Mouse (Mus musculus) CH12.LX (cell line): Measurements from ENCODE around the gene Cuedc1. TPM values are rescaled to one million over a fixed set of nuclear protein-coding genes. Genes with fewer than 3 reads are reported as not detected.

Source experiments
- DNase-seq: peaks from one replicate; pipeline ENCODE4 v3.0.0-alpha.2; 2013; ENCODE audit errors: extremely low read depth
- H3K27ac ChIP-seq: 2 replicates; pipeline ENCODE4 v1.5.1; 2012; ENCODE audit warnings: low read depth, mild to moderate bottlenecking, control low read depth, moderate library complexity; ENCODE audit not compliant: insufficient read depth
- H3K27me3 ChIP-seq: replicated peaks from 2 replicates; pipeline ENCODE3; 2012; ENCODE audit warnings: inconsistent platforms
- H3K36me3 ChIP-seq, 2 experiments: replicated peaks in 1 of 2; 2 replicates each; pipeline versions ENCODE3 to v1.6.1; 2012; ENCODE audit warnings: inconsistent platforms in 1 of 2, low read length in 1 of 2, mild to moderate bottlenecking in 1 of 2, mixed read lengths in 1 of 2, moderate library complexity in 1 of 2; ENCODE audit not compliant: control insufficient read depth in 1 of 2, insufficient read depth in 1 of 2
- H3K4me1 ChIP-seq, 2 experiments: 2 replicates each; pipeline ENCODE4 v1.6.1; 2012; ENCODE audit warnings: inconsistent platforms in 1 of 2, moderate library complexity in 1 of 2; ENCODE audit not compliant: insufficient read depth in 2 of 2, control insufficient read depth in 1 of 2
- H3K4me2 ChIP-seq: 2 replicates; pipeline ENCODE4 v1.6.1; 2012; ENCODE audit warnings: low read depth, mild to moderate bottlenecking, control low read depth; ENCODE audit not compliant: poor library complexity, insufficient read depth, severe bottlenecking
- H3K4me3 ChIP-seq, 3 experiments: fragments of 150-350 bp in 1 of 3; sonication (generic) in 1 of 3; replicated peaks in 1 of 3; 2 replicates each; pipeline versions ENCODE3 to v1.5.1; 2011 to 2012; ENCODE audit warnings: low read depth in 2 of 3, low read length in 2 of 3, mild to moderate bottlenecking in 2 of 3, moderate library complexity in 2 of 3, control low read depth in 1 of 3, improper control_type of control experiment in 1 of 3, inconsistent platforms in 1 of 3, mixed read lengths in 1 of 3; ENCODE audit not compliant: poor library complexity in 1 of 3
- H3K79me2 ChIP-seq: replicated peaks from 2 replicates; pipeline ENCODE4 v1.6.1; 2012; ENCODE audit warnings: mild to moderate bottlenecking, moderate library complexity; ENCODE audit not compliant: control insufficient read depth, poor library complexity, insufficient read depth, severe bottlenecking; ENCODE audit errors: extremely low read depth
- H3K9ac ChIP-seq: 2 replicates; pipeline ENCODE4 v1.6.1; 2012; ENCODE audit warnings: low read depth, mild to moderate bottlenecking, control low read depth, moderate library complexity; ENCODE audit not compliant: insufficient read depth
- H3K9me3 ChIP-seq: replicated peaks from 2 replicates; pipeline ENCODE3; 2012; ENCODE audit warnings: low read length, inconsistent platforms, mixed read lengths
- BHLHE40 ChIP-seq: IDR thresholded peaks from 2 replicates; pipeline ENCODE4 v1.6.1; 2011; ENCODE audit warnings: mild to moderate bottlenecking, low read depth, low read length, improper control_type of control experiment
- CHD1 ChIP-seq: IDR thresholded peaks from 2 replicates; pipeline ENCODE4 v1.6.1; 2012; ENCODE audit warnings: low read depth, low read length, improper control_type of control experiment, inconsistent platforms
- CTCF ChIP-seq, 2 experiments: IDR thresholded peaks in 1 of 2; conservative IDR thresholded peaks in 1 of 2; 2 replicates each; pipeline ENCODE4 v1.5.1; 2011 to 2012; ENCODE audit warnings: low read depth in 2 of 2, low read length in 2 of 2, improper control_type of control experiment in 1 of 2, inconsistent platforms in 1 of 2, mild to moderate bottlenecking in 1 of 2, moderate library complexity in 1 of 2
- E2F4 ChIP-seq: IDR thresholded peaks from 2 replicates; pipeline ENCODE4 v1.6.1; 2011; ENCODE audit warnings: low read depth, low read length, improper control_type of control experiment; ENCODE audit not compliant: insufficient replicate concordance
- JUND ChIP-seq: conservative IDR thresholded peaks from 2 replicates; pipeline ENCODE4 v1.6.1; 2011; ENCODE audit warnings: low read depth, low read length, improper control_type of control experiment
- MAZ ChIP-seq: IDR thresholded peaks from 2 replicates; pipeline ENCODE4 v1.6.1; 2012; ENCODE audit warnings: low read depth, mild to moderate bottlenecking, inconsistent platforms, low read length, improper control_type of control experiment, moderate library complexity
- MEF2A ChIP-seq: IDR thresholded peaks from 2 replicates; pipeline ENCODE4 v1.6.1; 2014; ENCODE audit warnings: low read depth, mild to moderate bottlenecking, inconsistent platforms, low read length, improper control_type of control experiment, borderline replicate concordance
- POLR2A ChIP-seq: IDR thresholded peaks from 2 replicates; pipeline ENCODE4 v1.6.1; 2011; ENCODE audit warnings: low read depth, mild to moderate bottlenecking, improper control_type of control experiment, low read length
- POLR2AphosphoS2 ChIP-seq: IDR thresholded peaks from 2 replicates; pipeline ENCODE4 v1.6.1; 2011; ENCODE audit warnings: low read depth, low read length, improper control_type of control experiment
- SIN3A ChIP-seq: IDR thresholded peaks from 2 replicates; pipeline ENCODE4 v1.6.1; 2012; ENCODE audit warnings: low read length, improper control_type of control experiment, inconsistent platforms
- ZKSCAN1 ChIP-seq: IDR thresholded peaks from 2 replicates; pipeline ENCODE4 v1.6.1; 2012; ENCODE audit warnings: low read depth, inconsistent platforms, low read length, improper control_type of control experiment, borderline replicate concordance
- ZMIZ1 ChIP-seq: IDR thresholded peaks from 2 replicates; pipeline ENCODE4 v1.6.1; 2012; ENCODE audit warnings: low read depth, mild to moderate bottlenecking, inconsistent platforms, low read length, improper control_type of control experiment
- dilution Hi-C: fragments of 300-500 bp; cut with MboI; formaldehyde crosslinking; loops from 2 replicates; pipeline ENCODE4 v1.14.3; 2020; ENCODE audit warnings: low sequenced_read_pairs; ENCODE audit not compliant: extremely low pct_unique_long_range_greater_than_20kb, extremely low pct_ligation_motif_present
- in situ Hi-C: fragments of 300-500 bp; cut with MboI; formaldehyde crosslinking; loops from 3 replicates; pipeline ENCODE4 v1.14.3; 2019; ENCODE audit warnings: low sequenced_read_pairs, low pct_ligation_motif_present, low pct_unique_long_range_greater_than_20kb, mixed read lengths
- polyA plus RNA-seq: library from polyadenylated mRNA; unstranded; fragments of >175 nt; gene quantifications from 2 replicates; pipeline ENCODE4 v1.2.1, GENCODE M21; 2012; ENCODE audit warnings: low read depth; ENCODE audit not compliant: insufficient read length
- total RNA-seq, 2 experiments: library from RNA; depleted of rRNA; stranded (reverse); fragments of 300-350 nt in 1 of 2; fragments of >200 nt in 1 of 2; gene quantifications; 2 replicates each; pipeline ENCODE4 v1.2.3; 2012 to 2014

Cuedc1 gene
- total and polyA plus RNA-seq, 3 experiments = 0.20 to 0.51 (median 0.47) TPM

GRCm38 (mm10) chr11:88053821-88054220 lies 44.0 kb upstream of the Cuedc1 start:
- Histone ChIP-seq H3K4me1 (peaks cover 0 to 46% of the 10 kb centered on the region in 2 experiments; a peak in 3 of 4 replicates), H3K9ac (no peak overlapping the region), H3K36me3 (peaks cover 26 to 73% of the 10 kb centered on the region in 2 experiments), H3K4me3 (no peak overlapping the region), H3K4me2 (no peak overlapping the region), H3K27ac (no peak overlapping the region), H3K9me3 (no peaks in the 10 kb centered on the region), H3K79me2 (peaks cover 27% of the 10 kb centered on the region), H3K27me3 (no peaks in the 10 kb centered on the region)
- DNase-seq = no peak
- in situ Hi-C loops (no loop called here), dilution Hi-C loops (loop anchor here (25.0 kb wide), 1 partner anchor 133 kb away; no protein-coding TSS in a partner anchor)
- TF ChIP-seq POLR2A (0 out of 2 replicates have a peak, but pooled peaks have one; percentile 9), MEF2A (no peak)

- in situ Hi-C loops (no loop called here), dilution Hi-C loops (loop anchor here (25.0 kb wide), 1 partner anchor 133 kb away; no protein-coding TSS in a partner anchor)
- Histone ChIP-seq H3K27ac (no peak overlapping the region), H3K27me3 (no peaks in the 10 kb centered on the region), H3K4me2 (no peak overlapping the region), H3K9ac (no peak overlapping the region), H3K79me2 (peaks cover 19% of the 10 kb centered on the region), H3K9me3 (no peaks in the 10 kb centered on the region), H3K36me3 (peaks cover 19 to 66% of the 10 kb centered on the region in 2 experiments), H3K4me1 (peaks cover 0 to 43% of the 10 kb centered on the region in 2 experiments; a peak in 3 of 4 replicates), H3K4me3 (no peak overlapping the region)
- no peak for TF ChIP-seq POLR2AphosphoS2
- TF ChIP-seq CTCF (conservative IDR thresholded peaks at IDR 0.05 in 1 of 2, IDR thresholded peaks at IDR 0.05 in 1 of 2; ENCODE audit: low read depth in 2 of 2, low read length in 2 of 2) = peak in 1 of 2 experiments; percentile 52; a peak in 2 of 4 replicates
- peak; percentile 70 for DNase-seq
Observed at GRCm38 (mm10) chr11:88054589-88054988, 43.3 kb upstream of the Cuedc1 start.

- Histone ChIP-seq H3K27me3 (no peaks in the 10 kb centered on the region), H3K4me3 (no peak overlapping the region), H3K79me2 (peaks cover 8% of the 10 kb centered on the region), H3K4me1 (peaks cover 0 to 31% of the 10 kb centered on the region in 2 experiments; a peak in 2 of 4 replicates), H3K4me2 (no peak overlapping the region), H3K9me3 (no peaks in the 10 kb centered on the region), H3K36me3 (peaks cover 11 to 56% of the 10 kb centered on the region in 2 experiments), H3K9ac (no peak overlapping the region), H3K27ac (no peak overlapping the region)
- dilution Hi-C loops (loop anchor here (25.0 kb wide), 1 partner anchor 132 kb away; no protein-coding TSS in a partner anchor), in situ Hi-C loops (loop anchor here (5.0 kb wide), 2 partner anchors 88 to 142 kb away; no protein-coding TSS in a partner anchor)
- no peak for DNase-seq
- TF ChIP-seq ZMIZ1 (no peak), CHD1 (no peak), E2F4 (no peak), JUND (no peak), ZKSCAN1 (no peak), SIN3A (no peak), MAZ (no peak), BHLHE40 (no peak)
Observed at GRCm38 (mm10) chr11:88055777-88056176, 42.1 kb upstream of the Cuedc1 start.
